Mouse (Mus musculus): ENCODE data around the gene Grwd1. TPM values are rescaled to one million over a fixed set of nuclear protein-coding genes. Genes with fewer than 3 reads are reported as not detected.

Grwd1 gene
- total and polyA plus RNA-seq, 3 experiments: 10.2 to 72.8 (median 20.6) TPM

DNA sequence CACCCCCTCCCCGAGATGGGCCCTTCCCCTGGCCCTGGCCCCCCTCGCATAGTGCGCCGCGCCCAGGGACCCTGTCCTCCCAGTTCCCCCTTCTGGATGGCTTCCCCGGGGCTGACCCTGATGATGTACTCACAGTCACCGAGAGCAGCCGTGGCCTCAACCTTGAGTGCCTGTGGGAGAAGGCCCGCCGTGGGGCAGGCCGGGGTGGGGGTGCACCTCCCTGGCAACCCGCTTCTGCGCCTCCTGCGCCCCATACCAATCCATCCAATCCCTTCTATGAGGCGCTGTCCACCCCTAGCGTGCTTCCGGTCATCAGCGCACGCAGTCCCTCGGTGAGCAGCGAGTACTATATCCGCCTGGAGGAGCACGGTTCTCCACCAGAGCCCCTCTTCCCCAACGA lies 37.5 kb downstream of the Grwd1 start:
- Histone ChIP-seq H3K4me3 (ENCODE audit: low read depth, low read length) (no peak overlapping the region), H3K9me3 (replicated peaks) (no peaks in the 10 kb centered on the region), H3K27me3 (ENCODE audit: insufficient read depth, low read length) (peaks cover 29% of the 10 kb centered on the region), H3K4me1 (ENCODE audit: insufficient read depth, low read depth, low read length) (peaks cover 15% of the 10 kb centered on the region), H3K36me3 (replicated peaks) (no peaks in the 10 kb centered on the region)
- TF ChIP-seq CTCF (IDR thresholded peaks at IDR 0.05; ENCODE audit: low read depth, low read length) (no peak), TAL1 (conservative IDR thresholded peaks at IDR 0.05; ENCODE audit: low read depth, low read length) (no peak), POLR2AphosphoS5 (IDR thresholded peaks at IDR 0.05; ENCODE audit: insufficient replicate concordance, low read depth, low read length) (no peak), GATA1 (IDR thresholded peaks at IDR 0.05; ENCODE audit: borderline replicate concordance, low read length) (no peak), GATA2 (IDR thresholded peaks at IDR 0.05; ENCODE audit: borderline replicate concordance, low read depth, low read length) (no peak)
- DNase-seq (ENCODE audit: low spot score) (no peak), ATAC-seq (ENCODE audit: extremely low read depth, insufficient number of reproducible peaks, low FRiP score, poor library complexity, severe bottlenecking) (no peak)

- Histone ChIP-seq H3K36me3 (replicated peaks) (no peaks in the 10 kb centered on the region), H3K4me1 (ENCODE audit: insufficient read depth, low read depth, low read length) (peaks cover 2% of the 10 kb centered on the region), H3K4me3 (ENCODE audit: low read depth, low read length) (no peak overlapping the region), H3K27me3 (ENCODE audit: insufficient read depth, low read length) (peaks cover 29% of the 10 kb centered on the region; the same call in 1 of the 2 replicates), H3K9me3 (replicated peaks) (no peaks in the 10 kb centered on the region)
- TF ChIP-seq POLR2AphosphoS5 (IDR thresholded peaks at IDR 0.05; ENCODE audit: insufficient replicate concordance, low read depth, low read length) (no peak), GATA2 (IDR thresholded peaks at IDR 0.05; ENCODE audit: borderline replicate concordance, low read depth, low read length) (no peak), CTCF (IDR thresholded peaks at IDR 0.05; ENCODE audit: low read depth, low read length) (no peak), TAL1 (conservative IDR thresholded peaks at IDR 0.05; ENCODE audit: low read depth, low read length) (no peak), GATA1 (IDR thresholded peaks at IDR 0.05; ENCODE audit: borderline replicate concordance, low read length) (no peak)
- ATAC-seq (ENCODE audit: extremely low read depth, insufficient number of reproducible peaks, low FRiP score, poor library complexity, severe bottlenecking): no peak
- DNase-seq (ENCODE audit: low spot score): no peak
These were observed 38.8 kb downstream of the Grwd1 start for GRCm38 (mm10) chr7:45791756-45792490.

- Histone ChIP-seq H3K27me3 (ENCODE audit: insufficient read depth, low read length) (peaks cover 40% of the 10 kb centered on the region), H3K4me3 (ENCODE audit: low read depth, low read length) (no peak overlapping the region)
- ATAC-seq (ENCODE audit: extremely low read depth, insufficient number of reproducible peaks, low FRiP score, poor library complexity, severe bottlenecking): no peak
These were observed 40.0 kb downstream of the Grwd1 start for GRCm38 (mm10) chr7:45790721-45791120.

DNA sequence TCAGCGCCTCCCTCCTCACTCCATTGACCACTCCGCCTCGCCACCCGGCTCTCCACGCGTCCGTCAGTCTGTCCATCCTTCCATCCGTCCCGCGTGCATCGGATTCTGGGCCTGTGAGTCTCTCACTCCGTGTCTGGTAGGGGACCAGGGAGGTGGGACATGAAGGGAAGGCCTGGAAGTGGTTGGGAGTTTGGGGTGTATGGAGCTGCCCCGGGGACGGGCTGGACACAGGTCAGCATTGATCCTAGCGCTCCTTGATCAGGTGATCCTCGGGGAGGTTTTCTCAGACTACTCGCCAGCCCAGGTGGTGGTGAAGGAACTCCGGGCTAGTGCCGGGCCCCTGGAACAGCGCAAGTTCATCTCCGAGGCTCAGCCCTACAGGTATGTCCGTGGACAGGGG lies 43.1 kb downstream of the Grwd1 start:
- Histone ChIP-seq H3K27me3 (ENCODE audit: insufficient read depth, low read length) (peaks cover 58% of the 10 kb centered on the region), H3K9me3 (replicated peaks) (no peaks in the 10 kb centered on the region)
- ATAC-seq (ENCODE audit: extremely low read depth, insufficient number of reproducible peaks, low FRiP score, poor library complexity, severe bottlenecking): no peak

More at GRCm38 (mm10) chr7:45790721-45791120, 40.0 kb downstream of the Grwd1 start:
- H3K4me1 ChIP-seq (ENCODE audit: insufficient read depth, low read depth, low read length): no peaks in the 10 kb centered on the region
- H3K36me3 ChIP-seq (replicated peaks): no peaks in the 10 kb centered on the region
- no peak for DNase-seq (ENCODE audit: low spot score)
- TF ChIP-seq POLR2AphosphoS5 (IDR thresholded peaks at IDR 0.05; ENCODE audit: insufficient replicate concordance, low read depth, low read length): no peak
- no peak for TF ChIP-seq GATA1 (IDR thresholded peaks at IDR 0.05; ENCODE audit: borderline replicate concordance, low read length)
- no peak for TF ChIP-seq TAL1 (conservative IDR thresholded peaks at IDR 0.05; ENCODE audit: low read depth, low read length)
- no peak for TF ChIP-seq CTCF (IDR thresholded peaks at IDR 0.05; ENCODE audit: low read depth, low read length)
- no peak for TF ChIP-seq GATA2 (IDR thresholded peaks at IDR 0.05; ENCODE audit: borderline replicate concordance, low read depth, low read length)
- H3K9me3 ChIP-seq (replicated peaks): no peaks in the 10 kb centered on the region

DNA sequence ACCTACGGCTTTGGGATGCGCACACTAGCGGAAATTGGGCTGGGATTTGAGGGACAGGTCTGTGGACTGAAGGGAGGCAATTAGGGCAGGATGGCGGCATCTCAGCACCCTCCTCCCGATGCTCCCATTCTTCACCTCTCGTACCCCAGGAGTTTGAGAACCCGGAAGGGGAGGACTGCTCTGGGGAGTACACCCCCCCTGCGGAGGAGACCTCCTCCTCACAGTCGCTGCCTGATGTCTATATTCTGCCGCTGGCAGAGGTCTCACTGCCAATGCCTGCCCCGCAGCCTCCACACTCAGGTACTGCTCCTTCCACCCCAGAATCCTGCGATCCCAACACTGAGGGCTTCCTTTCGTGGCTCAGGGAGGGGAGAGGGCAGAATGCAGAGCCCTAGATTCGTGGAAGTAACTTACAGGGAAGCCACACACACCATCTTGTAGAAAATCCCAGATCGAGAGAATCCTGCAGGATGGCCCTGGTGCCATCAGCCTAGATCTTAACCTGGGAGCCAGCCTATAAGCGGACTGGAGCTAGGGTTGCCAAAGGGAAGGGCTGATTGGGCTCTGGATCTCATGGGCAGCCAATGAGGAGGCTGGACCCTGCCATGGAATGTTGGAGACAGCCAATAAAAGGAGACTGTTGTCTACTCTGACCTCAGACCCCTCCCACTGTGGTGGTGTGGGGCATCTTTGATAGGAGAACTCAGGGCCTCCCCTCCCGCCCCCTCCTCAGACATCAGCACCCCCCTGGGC lies 43.9 kb downstream of the Grwd1 start:
- TF ChIP-seq TAL1 (conservative IDR thresholded peaks at IDR 0.05; ENCODE audit: low read depth, low read length) (no peak), POLR2AphosphoS5 (IDR thresholded peaks at IDR 0.05; ENCODE audit: insufficient replicate concordance, low read depth, low read length) (no peak), GATA1 (IDR thresholded peaks at IDR 0.05; ENCODE audit: borderline replicate concordance, low read length) (no peak), GATA2 (IDR thresholded peaks at IDR 0.05; ENCODE audit: borderline replicate concordance, low read depth, low read length) (no peak), CTCF (IDR thresholded peaks at IDR 0.05; ENCODE audit: low read depth, low read length) (no peak)
- DNase-seq (ENCODE audit: low spot score) (no peak), ATAC-seq (ENCODE audit: extremely low read depth, insufficient number of reproducible peaks, low FRiP score, poor library complexity, severe bottlenecking) (no peak)
- H3K9me3 ChIP-seq (replicated peaks): no peaks in the 10 kb centered on the region
- H3K4me3 ChIP-seq (ENCODE audit: low read depth, low read length): no peak overlapping the region
- H3K36me3 ChIP-seq (replicated peaks): no peaks in the 10 kb centered on the region
- H3K27me3 ChIP-seq (ENCODE audit: insufficient read depth, low read length): peaks cover 62% of the 10 kb centered on the region
- peaks cover 5% of the 10 kb centered on the region; the same call in 1 of the 2 replicates for H3K4me1 ChIP-seq (ENCODE audit: insufficient read depth, low read depth, low read length)

More for the DNA sequence above, 43.1 kb downstream of the Grwd1 start:
- H3K4me1 ChIP-seq (ENCODE audit: insufficient read depth, low read depth, low read length): peaks cover 5% of the 10 kb centered on the region; the same call in 1 of the 2 replicates
- H3K36me3 ChIP-seq (replicated peaks): no peaks in the 10 kb centered on the region
- TF ChIP-seq TAL1 (conservative IDR thresholded peaks at IDR 0.05; ENCODE audit: low read depth, low read length): no peak
- TF ChIP-seq GATA1 (IDR thresholded peaks at IDR 0.05; ENCODE audit: borderline replicate concordance, low read length): no peak
- TF ChIP-seq POLR2AphosphoS5 (IDR thresholded peaks at IDR 0.05; ENCODE audit: insufficient replicate concordance, low read depth, low read length): no peak
- H3K4me3 ChIP-seq (ENCODE audit: low read depth, low read length): no peak overlapping the region
- DNase-seq (ENCODE audit: low spot score): no peak

GRCm38 (mm10) chr7:45786136-45786578 lies 44.6 kb downstream of the Grwd1 start:
- Histone ChIP-seq H3K4me1 (ENCODE audit: insufficient read depth, low read depth, low read length) (peaks cover 5% of the 10 kb centered on the region; the same call in 1 of the 2 replicates), H3K4me3 (ENCODE audit: low read depth, low read length) (no peak overlapping the region), H3K9me3 (replicated peaks) (no peaks in the 10 kb centered on the region), H3K27me3 (ENCODE audit: insufficient read depth, low read length) (peaks cover 63% of the 10 kb centered on the region), H3K36me3 (replicated peaks) (no peaks in the 10 kb centered on the region)
- no peak for TF ChIP-seq POLR2AphosphoS5 (IDR thresholded peaks at IDR 0.05; ENCODE audit: insufficient replicate concordance, low read depth, low read length)
- TF ChIP-seq TAL1 (conservative IDR thresholded peaks at IDR 0.05; ENCODE audit: low read depth, low read length): no peak
- TF ChIP-seq CTCF (IDR thresholded peaks at IDR 0.05; ENCODE audit: low read depth, low read length): no peak
- no peak for TF ChIP-seq GATA2 (IDR thresholded peaks at IDR 0.05; ENCODE audit: borderline replicate concordance, low read depth, low read length)
- no peak for TF ChIP-seq GATA1 (IDR thresholded peaks at IDR 0.05; ENCODE audit: borderline replicate concordance, low read length)
- no peak for ATAC-seq (ENCODE audit: extremely low read depth, insufficient number of reproducible peaks, low FRiP score, poor library complexity, severe bottlenecking)
- DNase-seq (ENCODE audit: low spot score): no peak

Measured in G1E (cell line).